Mouse (Mus musculus) lung, embryonic 14.5 days (tissue): Measurements from ENCODE around the gene Drap1. TPM values are rescaled to one million over a fixed set of nuclear protein-coding genes. Genes with fewer than 3 reads are reported as not detected.

ENCODE experiments used
- ATAC-seq: fragments of 200-750 bp; cut with Nextera tagmentation; 2 replicates; pipeline ENCODE4 v1.8.0; 2017; ENCODE audit warnings: mild to moderate bottlenecking, moderate TSS enrichment, moderate library complexity; ENCODE audit not compliant: insufficient read depth
- DNase-seq: peaks from one replicate; pipeline ENCODE4 v3.0.0-alpha.2; 2015
- H3K27ac ChIP-seq: fragments of 300-500 bp; sonication (generic); 2 replicates; pipeline ENCODE4 v1.5.1; 2014; ENCODE audit warnings: low read depth, mild to moderate bottlenecking, moderate library complexity
- H3K27me3 ChIP-seq: fragments of 300-500 bp; sonication (generic); 2 replicates; pipeline ENCODE4 v1.6.1; 2014; ENCODE audit warnings: low read length, control low read depth; ENCODE audit not compliant: insufficient read depth
- H3K36me3 ChIP-seq: fragments of 300-500 bp; sonication (generic); 2 replicates; pipeline ENCODE4 v1.6.1; 2014; ENCODE audit warnings: control low read depth; ENCODE audit not compliant: insufficient read depth
- H3K4me1 ChIP-seq: fragments of 300-500 bp; sonication (generic); 2 replicates; pipeline ENCODE4 v1.6.1; 2014; ENCODE audit warnings: antibody characterized with exemption, control low read depth; ENCODE audit not compliant: insufficient read depth
- H3K4me2 ChIP-seq: fragments of 300-500 bp; sonication (generic); 2 replicates; pipeline ENCODE4 v1.6.1; 2014; ENCODE audit warnings: mild to moderate bottlenecking
- H3K4me3 ChIP-seq: fragments of 300-500 bp; sonication (generic); 2 replicates; pipeline ENCODE4 v1.5.1; 2014; ENCODE audit warnings: low read depth, low read length
- H3K9ac ChIP-seq: fragments of 300-500 bp; sonication (generic); 2 replicates; pipeline ENCODE4 v1.6.1; 2014
- H3K9me3 ChIP-seq: fragments of 300-500 bp; sonication (generic); 2 replicates; pipeline ENCODE4 v1.6.1; 2016; ENCODE audit warnings: low read depth, low read length, control low read depth
- CTCF ChIP-seq: IDR thresholded peaks from 2 replicates; pipeline ENCODE4 v1.5.1; 2016; ENCODE audit warnings: antibody characterized with exemption, low read depth
- WGBS: fragments of 180-500 bp; shearing (Covaris S2); extraction: QIAGEN DNeasy Blood & Tissue Kit; methylation state at CpG from one replicate; pipeline ENCODE4 v1.1.7; 2014; 5-methylcytosine and 5-hydroxymethylcytosine counted together
- polyA plus RNA-seq: library from polyadenylated mRNA; unstranded; fragments of >200 nt; fragmentation: Nextera tagmentation; extraction: Ambion mirVana; gene quantifications from 2 replicates; pipeline ENCODE4 v1.2.1, GENCODE M21; 2014

Gene Drap1
- polyA plus RNA-seq, 1 experiment from 2014 or later: 217 TPM

DNA sequence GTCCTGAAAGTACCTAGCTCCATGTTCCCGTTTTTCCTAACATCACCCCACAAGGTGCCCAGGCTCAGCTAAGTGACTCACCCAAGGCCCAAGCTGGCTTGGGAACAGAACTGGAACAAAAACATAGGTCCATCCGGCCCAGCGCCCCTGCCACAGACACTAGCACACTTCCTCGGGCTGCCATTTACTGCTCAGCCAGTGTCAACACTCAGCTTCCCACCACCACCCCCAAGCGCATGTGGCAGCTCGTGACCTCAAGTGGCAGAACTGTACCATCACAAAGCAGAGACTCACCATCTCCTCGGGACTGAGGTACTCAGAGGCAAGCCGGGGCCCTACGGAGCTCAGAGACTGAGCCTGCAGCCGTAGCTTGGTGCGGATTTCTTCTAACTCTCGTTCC is 41.5 kb downstream of the Drap1 start:
- Histone ChIP-seq H3K9me3 (no peaks in the 10 kb centered on the region), H3K4me3 (no peak overlapping the region), H3K4me1 (peaks cover 9% of the 10 kb centered on the region), H3K36me3 (peaks cover 73% of the 10 kb centered on the region), H3K27ac (no peak overlapping the region), H3K9ac (no peak overlapping the region), H3K27me3 (peaks cover 3% of the 10 kb centered on the region), H3K4me2 (no peak overlapping the region)
- no peak for DNase-seq
- no peak for ATAC-seq
- TF ChIP-seq CTCF: no peak
- WGBS: 94% methylated on average over 12 of the region's 12 CpGs

DNA sequence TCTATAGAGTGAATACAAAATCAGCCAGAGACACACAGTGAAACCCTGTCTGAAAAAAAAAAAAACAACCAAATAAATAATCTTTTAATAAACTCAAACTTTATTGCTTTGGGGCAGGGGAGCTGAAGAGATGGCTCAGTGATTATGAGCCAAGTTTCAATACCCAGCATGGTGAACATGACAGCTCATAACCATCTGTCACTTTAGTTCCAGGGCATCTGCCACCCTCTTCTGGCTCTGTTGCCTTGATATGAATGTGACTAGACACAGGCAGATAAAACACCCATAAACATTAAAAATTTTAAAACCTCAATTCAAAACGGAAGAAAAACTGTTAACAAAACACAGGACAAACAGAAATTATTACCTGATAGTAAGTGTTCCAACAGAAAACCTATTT is 47.3 kb downstream of the Drap1 start:
- H3K9me3 ChIP-seq: no peaks in the 10 kb centered on the region
- ATAC-seq (no peak), DNase-seq (no peak)
- peaks cover 73% of the 10 kb centered on the region for H3K36me3 ChIP-seq
- 85% methylated on average over 1 of the region's 1 CpGs for WGBS
- H3K4me2 ChIP-seq: no peak overlapping the region
- TF ChIP-seq CTCF: no peak
- no peaks in the 10 kb centered on the region for H3K4me1 ChIP-seq
- H3K9ac ChIP-seq: no peak overlapping the region; the same call in 1 of the 2 replicates
- no peaks in the 10 kb centered on the region for H3K27me3 ChIP-seq
- no peak overlapping the region for H3K4me3 ChIP-seq
- no peak overlapping the region for H3K27ac ChIP-seq

DNA sequence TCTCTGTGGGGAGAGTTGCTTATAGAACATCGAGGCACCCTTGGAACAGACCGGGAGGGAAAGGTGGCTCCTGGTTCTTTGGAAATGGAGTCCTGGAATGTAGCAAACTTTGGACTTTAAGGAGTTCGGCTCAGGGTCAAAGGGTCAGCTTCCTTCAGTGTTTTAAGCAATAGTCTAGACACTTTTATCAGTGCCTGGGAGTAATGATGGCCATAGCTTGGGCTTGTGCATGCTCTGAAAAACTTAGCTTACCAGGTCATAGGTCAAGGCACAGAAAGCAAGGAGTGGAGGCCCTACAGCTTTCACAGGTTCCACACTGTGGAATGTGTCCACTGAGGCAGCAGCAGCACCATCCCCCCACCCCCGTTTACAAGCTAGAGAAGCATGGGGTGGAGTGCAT is 50.0 kb downstream of the Drap1 start:
- ATAC-seq (no peak), DNase-seq (no peak)
- Histone ChIP-seq H3K4me1 (no peaks in the 10 kb centered on the region), H3K27me3 (no peaks in the 10 kb centered on the region), H3K4me3 (no peak overlapping the region), H3K4me2 (no peak overlapping the region), H3K36me3 (peaks cover 71% of the 10 kb centered on the region), H3K9ac (no peak overlapping the region), H3K27ac (no peak overlapping the region), H3K9me3 (no peaks in the 10 kb centered on the region)
- no peak for TF ChIP-seq CTCF
- 67% methylated on average over 4 of the region's 4 CpGs for WGBS

DNA sequence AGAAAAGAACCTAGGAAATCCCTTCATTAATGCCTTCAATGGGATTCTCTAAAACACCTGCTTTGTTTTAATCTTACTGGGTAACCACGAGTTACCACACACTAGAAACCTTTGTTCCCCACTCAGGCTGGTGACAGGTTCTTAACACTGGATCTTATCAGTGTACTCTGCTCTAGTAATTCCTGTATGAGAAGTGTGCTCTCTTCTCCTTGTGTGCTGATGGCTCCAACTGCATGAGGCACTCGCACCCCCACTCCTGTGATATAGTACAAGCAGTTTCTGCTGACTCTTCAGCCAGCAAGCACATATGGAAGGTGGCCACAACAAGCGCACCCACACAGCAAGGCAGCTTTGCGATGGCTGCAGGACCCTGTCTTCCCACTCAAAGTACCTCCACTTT is 50.6 kb downstream of the Drap1 start:
- H3K27ac ChIP-seq: no peak overlapping the region

More for the DNA sequence above, 50.6 kb downstream of the Drap1 start:
- 82% methylated on average over 4 of the region's 4 CpGs for WGBS
- TF ChIP-seq CTCF: no peak
- Histone ChIP-seq H3K9ac (no peak overlapping the region), H3K4me1 (no peaks in the 10 kb centered on the region), H3K9me3 (no peaks in the 10 kb centered on the region), H3K4me3 (no peak overlapping the region), H3K4me2 (no peak overlapping the region), H3K36me3 (peaks cover 71% of the 10 kb centered on the region), H3K27me3 (no peaks in the 10 kb centered on the region)
- ATAC-seq (no peak), DNase-seq (no peak)

Other genes starting within 250 kb of the Drap1 start
- 27.8 and 31.8 TPM in 2 replicates for gene Pacs1, start 151.9 kb downstream of the Drap1 start, polyA plus RNA-seq
- gene Sf3b2, start 129.5 kb downstream of the Drap1 start, polyA plus RNA-seq: 334 and 368 TPM in 2 replicates
- gene Gal3st3, start 126.6 kb downstream of the Drap1 start, polyA plus RNA-seq: 2.2 and 2.9 TPM in 2 replicates
- gene Catsper1, start 89.2 kb downstream of the Drap1 start, polyA plus RNA-seq: not detected in 2 replicates
- gene Cst6, start 75.4 kb downstream of the Drap1 start, polyA plus RNA-seq: 0.41 TPM in 1 of 2 replicates, not detected in the other
- 59.1 and 71.1 TPM in 2 replicates for gene Eif1ad, start 58.2 kb downstream of the Drap1 start, polyA plus RNA-seq
- gene Banf1, start 57.8 kb downstream of the Drap1 start, polyA plus RNA-seq: 515 and 542 TPM in 2 replicates
- 72.0 and 73.8 TPM in 2 replicates for gene Sart1, start 36.3 kb downstream of the Drap1 start, polyA plus RNA-seq
- gene Tsga10ip, start 22.5 kb downstream of the Drap1 start, polyA plus RNA-seq: 0.64 TPM in 1 of 2 replicates, not detected in the other
- 40.8 and 42.7 TPM in 2 replicates for gene AI837181, start 165 bp upstream of the Drap1 start, polyA plus RNA-seq
- gene Fosl1, start 22.6 kb upstream of the Drap1 start, polyA plus RNA-seq: not detected in 2 replicates
- 9.0 and 10.0 TPM in 2 replicates for gene Ccdc85b, start 32.9 kb upstream of the Drap1 start, polyA plus RNA-seq
- 101 and 104 TPM in 2 replicates for gene Fibp, start 35.6 kb upstream of the Drap1 start, polyA plus RNA-seq
- 1.0 and 1.8 TPM in 2 replicates for gene Ctsw, start 43.5 kb upstream of the Drap1 start, polyA plus RNA-seq
- gene Efemp2, start 49.0 kb upstream of the Drap1 start, polyA plus RNA-seq: 178 and 192 TPM in 2 replicates
- gene Mus81, start 63.4 kb upstream of the Drap1 start, polyA plus RNA-seq: 39.8 and 42.6 TPM in 2 replicates
- 3,236 and 3,318 TPM in 2 replicates for gene Cfl1, start 65.5 kb upstream of the Drap1 start, polyA plus RNA-seq
- gene 1700020D05Rik, start 78.8 kb upstream of the Drap1 start, polyA plus RNA-seq: 0.18 TPM in 1 of 2 replicates, not detected in the other
- 6.0 and 6.7 TPM in 2 replicates for gene Snx32, start 85.6 kb upstream of the Drap1 start, polyA plus RNA-seq
- gene Ovol1, start 135.7 kb upstream of the Drap1 start, polyA plus RNA-seq: 0.89 and 1.0 TPM in 2 replicates
- gene Ap5b1, start 143.0 kb upstream of the Drap1 start, polyA plus RNA-seq: 3.7 and 4.2 TPM in 2 replicates
- 138 and 145 TPM in 2 replicates for gene Rnaseh2c, start 176.9 kb upstream of the Drap1 start, polyA plus RNA-seq
- 25.5 and 33.4 TPM in 2 replicates for gene Kat5, start 185.3 kb upstream of the Drap1 start, polyA plus RNA-seq
- 52.3 and 54.2 TPM in 2 replicates for gene Rela, start 212.5 kb upstream of the Drap1 start, polyA plus RNA-seq
- 40.4 and 49.3 TPM in 2 replicates for gene Sipa1, start 238.7 kb upstream of the Drap1 start, polyA plus RNA-seq